Mouse (Mus musculus): Measurements from ENCODE around the gene Lypd6b.

Gene Lypd6b

DNA sequence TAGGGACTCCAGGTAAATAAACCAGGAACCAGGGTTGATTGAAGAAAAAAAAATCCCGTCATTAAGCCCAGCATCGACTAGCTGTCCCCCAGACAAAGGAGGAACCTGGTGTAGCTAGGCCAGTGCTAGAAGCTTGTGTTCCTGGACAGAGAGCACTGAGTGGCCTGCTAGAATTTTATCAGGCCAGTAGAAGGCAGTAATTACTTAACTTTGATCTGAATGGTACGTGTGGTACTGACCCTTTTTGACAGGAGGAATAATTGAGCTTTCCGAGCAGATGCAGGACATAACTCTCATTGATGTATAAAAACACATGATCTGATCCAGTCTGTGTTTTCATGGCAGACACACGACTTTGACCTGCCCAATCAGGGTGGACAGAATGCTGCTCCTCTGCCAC lies 154.6 kb downstream of the Lypd6b start:
- DNase-seq (ENCODE audit: low spot score) = no peak

DNA sequence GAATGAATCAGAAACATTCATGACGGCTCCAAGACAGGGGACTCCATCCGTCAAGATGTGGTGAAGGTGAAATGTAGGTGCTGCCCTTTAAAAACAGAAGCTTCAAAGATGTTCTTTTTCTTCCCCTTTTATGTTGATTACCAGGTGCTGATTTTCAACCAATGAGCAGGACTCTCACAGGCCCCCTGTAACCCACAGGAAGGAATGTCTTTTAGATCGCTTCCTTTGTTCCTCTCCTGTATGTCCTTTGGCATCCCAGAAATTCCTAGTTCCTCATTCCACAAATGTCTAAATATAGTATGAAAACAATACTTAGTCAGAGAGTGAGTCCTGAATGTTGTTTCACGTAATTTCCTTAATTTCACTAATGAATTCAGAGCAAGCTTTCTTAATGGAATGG lies 164.2 kb downstream of the Lypd6b start:
- DNase-seq (ENCODE audit: low spot score) = no peak

DNA sequence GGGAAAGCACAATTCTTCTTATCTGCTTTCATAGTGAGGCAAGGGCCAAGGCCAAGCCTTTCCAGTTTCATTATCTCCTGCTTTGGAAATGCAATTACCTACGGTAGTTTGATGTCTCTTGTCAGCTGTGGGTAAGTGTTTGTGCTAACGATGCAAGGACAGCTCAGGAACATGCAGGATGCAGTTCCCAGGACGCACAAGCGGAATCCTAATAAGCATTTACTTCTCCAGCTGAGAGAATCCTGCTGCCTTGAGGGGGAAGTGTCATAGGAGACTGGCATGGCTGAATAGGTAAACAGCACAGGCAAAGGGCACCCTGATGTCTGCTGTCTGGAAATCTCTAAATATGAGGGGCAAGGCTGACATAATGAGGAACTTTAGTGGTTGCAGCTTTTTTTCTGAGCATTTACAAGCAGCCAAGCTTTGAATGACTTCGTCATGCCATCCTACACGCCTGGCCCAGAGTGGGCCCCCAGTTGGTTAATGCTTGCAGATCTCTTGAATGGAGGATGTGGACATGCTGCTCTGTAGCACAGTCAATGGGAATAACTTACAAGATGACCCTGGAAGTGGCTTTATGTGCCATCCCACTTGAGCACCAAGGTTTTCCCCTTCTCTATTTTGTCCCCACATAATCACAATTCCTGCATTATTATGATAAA lies 165.3 kb downstream of the Lypd6b start:
- DNase-seq (ENCODE audit: low spot score) = no peak

DNA sequence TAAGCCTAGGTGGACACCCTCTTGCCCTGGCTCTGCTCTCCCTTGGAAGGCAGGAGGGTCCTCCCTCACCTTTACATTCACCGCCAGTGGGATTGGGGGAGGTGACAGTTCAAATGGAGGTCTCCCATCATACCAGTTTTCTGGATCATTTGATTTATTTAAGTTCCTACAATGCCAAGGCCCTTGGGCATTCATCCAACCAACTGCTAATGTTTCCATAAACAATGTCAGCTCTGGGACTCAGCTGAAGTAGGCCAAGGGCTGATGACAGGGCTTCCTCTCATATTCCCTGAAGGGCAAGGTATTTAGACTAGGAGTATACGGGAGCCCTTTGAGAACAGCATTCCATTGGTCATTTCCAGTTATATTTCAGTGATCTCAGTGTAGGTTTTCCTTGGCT lies 170.0 kb downstream of the Lypd6b start:
- DNase-seq (ENCODE audit: low spot score) = no peak

GRCm38 (mm10) chr2:49961991-49962390 lies 174.5 kb downstream of the Lypd6b start:
- no peak for DNase-seq (ENCODE audit: low spot score)

DNA sequence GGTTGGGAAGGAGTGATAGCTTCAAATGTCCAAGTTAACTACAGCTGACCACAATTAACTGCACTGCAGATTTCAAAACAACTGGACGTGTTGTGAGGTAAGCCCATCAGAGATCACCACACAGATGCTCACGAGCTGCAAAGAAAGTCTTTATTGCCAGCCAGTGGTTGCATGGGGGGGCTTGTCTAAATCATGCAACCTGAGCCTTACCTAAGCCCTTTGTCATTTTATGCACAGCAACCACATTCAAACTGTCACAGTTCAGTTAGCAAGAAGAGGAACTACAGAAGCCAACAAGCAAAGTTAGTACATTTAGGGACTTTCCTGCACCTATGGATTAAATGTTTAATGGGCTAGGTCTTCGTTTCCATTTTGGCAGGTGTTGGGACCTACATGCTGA lies 177.4 kb downstream of the Lypd6b start:
- DNase-seq (ENCODE audit: low spot score) = no peak

GRCm38 (mm10) chr2:49967748-49968147 lies 180.3 kb downstream of the Lypd6b start:
- no peak for DNase-seq (ENCODE audit: low spot score)

- DNase-seq (ENCODE audit: low spot score) = no peak
Measured at GRCm38 (mm10) chr2:49970990-49971389, 183.5 kb downstream of the Lypd6b start.

GRCm38 (mm10) chr2:49978606-49979005 lies 191.1 kb downstream of the Lypd6b start:
- DNase-seq (ENCODE audit: low spot score) = no peak

GRCm38 (mm10) chr2:49979991-49980390 lies 192.5 kb downstream of the Lypd6b start:
- DNase-seq (ENCODE audit: low spot score) = no peak

GRCm38 (mm10) chr2:49983021-49983420 lies 195.5 kb downstream of the Lypd6b start:
- no peak for DNase-seq (ENCODE audit: low spot score)

DNA sequence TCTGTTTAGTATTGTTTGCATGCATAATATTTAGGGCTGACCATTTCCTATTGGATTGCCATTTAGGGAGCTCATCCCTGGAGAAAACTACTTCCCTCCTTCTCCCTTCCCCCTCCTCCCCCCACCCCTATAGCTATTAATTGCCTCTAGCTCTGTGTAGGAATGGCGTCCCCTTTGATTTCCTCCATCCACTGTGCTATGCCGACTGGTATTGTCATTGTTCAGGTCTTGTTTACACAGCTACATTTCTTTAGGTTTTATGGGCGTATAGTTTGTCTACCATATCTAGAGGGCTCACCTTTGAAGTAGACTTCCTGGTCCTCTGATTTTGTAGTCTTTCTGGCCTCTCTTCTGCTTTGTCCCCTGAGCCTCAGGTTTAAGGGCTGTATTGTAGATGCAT lies 197.3 kb downstream of the Lypd6b start:
- no peak for DNase-seq (ENCODE audit: low spot score)

DNA sequence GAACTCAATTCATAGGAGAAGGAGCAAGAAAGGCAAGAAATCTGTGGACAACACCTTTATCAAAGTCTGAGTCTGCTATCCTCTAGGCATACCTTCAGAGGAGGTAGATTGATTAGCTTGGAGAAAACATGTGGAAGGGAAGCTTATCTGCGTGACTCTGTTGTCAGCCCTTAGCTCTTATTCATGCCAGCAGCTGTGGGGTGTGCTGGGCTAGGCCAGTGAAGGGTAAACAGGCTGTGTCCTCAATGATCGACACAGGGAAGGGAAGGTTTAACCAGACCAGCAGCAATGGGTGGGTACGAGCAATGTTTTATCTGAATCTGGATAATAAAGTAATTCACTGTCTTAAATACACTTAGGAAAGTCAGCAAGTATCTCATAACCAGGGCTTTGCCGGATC lies 208.4 kb downstream of the Lypd6b start:
- no peak for DNase-seq (ENCODE audit: low spot score)

- DNase-seq (ENCODE audit: low spot score) = no peak
Measured at GRCm38 (mm10) chr2:49997216-49997615, 209.7 kb downstream of the Lypd6b start.
